Mouse (Mus musculus): ENCODE data around the gene Ceacam2. TPM values are rescaled to one million over a fixed set of nuclear protein-coding genes. Genes with fewer than 3 reads are reported as not detected.
"Not testable (repeated sequence)": the region's sequence is repeated elsewhere in the genome, so short reads cannot be mapped to it uniquely, and the experiment has no call there.

The Ceacam2 gene
- not detected in 2 replicates for polyA plus RNA-seq (2014; fragmentation: Nextera tagmentation; extraction: Ambion mirVana)

GRCm38 (mm10) chr7:25539376-25539907 lies at the start of gene Ceacam2:
Ceacam2 (minus strand) TSS chr7:25539857.
- H3K9me3 ChIP-seq (ENCODE audit: control insufficient read depth, low read length); DNase-seq (ENCODE audit: low spot score); H3K4me3 ChIP-seq (ENCODE audit: low read depth, low read length); ATAC-seq (ENCODE audit: low FRiP score); H3K4me1 ChIP-seq (replicated peaks; ENCODE audit: control insufficient read depth, insufficient read depth, low read length); H3K27ac ChIP-seq (ENCODE audit: low read depth, low read length); H3K27me3 ChIP-seq (ENCODE audit: control insufficient read depth, insufficient read depth, low read length); H3K4me2 ChIP-seq (replicated peaks; ENCODE audit: low read depth, low read length); H3K36me3 ChIP-seq (ENCODE audit: control insufficient read depth, insufficient read depth, low read length); H3K9ac ChIP-seq (ENCODE audit: low read depth, low read length): not testable (repeated sequence)
- 67% methylated on average over 3 of the region's 3 CpGs for WGBS

- H3K4me1 ChIP-seq (replicated peaks; ENCODE audit: control insufficient read depth, insufficient read depth, low read length) = no peaks in the 10 kb centered on the region
- 83% methylated on average over 9 of the region's 9 CpGs for WGBS
- ATAC-seq (ENCODE audit: low FRiP score) = no peak
Measured at GRCm38 (mm10) chr7:25585351-25586204, 45.9 kb upstream of the Ceacam2 start.

GRCm38 (mm10) chr7:25584651-25585050 lies 45.0 kb upstream of the Ceacam2 start:
- Histone ChIP-seq H3K36me3 (ENCODE audit: control insufficient read depth, insufficient read depth, low read length) (no peaks in the 10 kb centered on the region), H3K4me2 (replicated peaks; ENCODE audit: low read depth, low read length) (no peak overlapping the region), H3K27ac (ENCODE audit: low read depth, low read length) (no peak overlapping the region), H3K9me3 (ENCODE audit: control insufficient read depth, low read length) (no peaks in the 10 kb centered on the region), H3K9ac (ENCODE audit: low read depth, low read length) (no peak overlapping the region), H3K4me3 (ENCODE audit: low read depth, low read length) (no peak overlapping the region), H3K27me3 (ENCODE audit: control insufficient read depth, insufficient read depth, low read length) (no peaks in the 10 kb centered on the region), H3K4me1 (replicated peaks; ENCODE audit: control insufficient read depth, insufficient read depth, low read length) (no peaks in the 10 kb centered on the region)
- ATAC-seq (ENCODE audit: low FRiP score) (no peak), DNase-seq (ENCODE audit: low spot score) (no peak)
- 87% methylated on average over 5 of the region's 5 CpGs for WGBS

More at GRCm38 (mm10) chr7:25585351-25586204, 45.9 kb upstream of the Ceacam2 start:
- Histone ChIP-seq H3K36me3 (ENCODE audit: control insufficient read depth, insufficient read depth, low read length) (no peaks in the 10 kb centered on the region), H3K9ac (ENCODE audit: low read depth, low read length) (no peak overlapping the region), H3K27ac (ENCODE audit: low read depth, low read length) (no peak overlapping the region), H3K4me3 (ENCODE audit: low read depth, low read length) (no peak overlapping the region), H3K27me3 (ENCODE audit: control insufficient read depth, insufficient read depth, low read length) (no peaks in the 10 kb centered on the region), H3K4me2 (replicated peaks; ENCODE audit: low read depth, low read length) (no peak overlapping the region), H3K9me3 (ENCODE audit: control insufficient read depth, low read length) (no peaks in the 10 kb centered on the region)
- DNase-seq (ENCODE audit: low spot score) = no peak

- no peak for DNase-seq (ENCODE audit: low spot score)
- no peak for ATAC-seq (ENCODE audit: low FRiP score)
- H3K27me3 ChIP-seq (ENCODE audit: control insufficient read depth, insufficient read depth, low read length) = no peaks in the 10 kb centered on the region
- no peaks in the 10 kb centered on the region for H3K9me3 ChIP-seq (ENCODE audit: control insufficient read depth, low read length)
- H3K4me1 ChIP-seq (replicated peaks; ENCODE audit: control insufficient read depth, insufficient read depth, low read length) = no peaks in the 10 kb centered on the region
- no peak overlapping the region for H3K4me2 ChIP-seq (replicated peaks; ENCODE audit: low read depth, low read length)
- WGBS = 87% methylated on average over 15 of the region's 15 CpGs
- no peak overlapping the region for H3K27ac ChIP-seq (ENCODE audit: low read depth, low read length)
- H3K36me3 ChIP-seq (ENCODE audit: control insufficient read depth, insufficient read depth, low read length) = no peaks in the 10 kb centered on the region
- no peak overlapping the region for H3K9ac ChIP-seq (ENCODE audit: low read depth, low read length)
- no peak overlapping the region for H3K4me3 ChIP-seq (ENCODE audit: low read depth, low read length)
Measured at GRCm38 (mm10) chr7:25582301-25582810, 42.7 kb upstream of the Ceacam2 start.

GRCm38 (mm10) chr7:25579441-25579840 lies 39.8 kb upstream of the Ceacam2 start:
- H3K27ac ChIP-seq (ENCODE audit: low read depth, low read length) = no peak overlapping the region
- no peak overlapping the region for H3K4me2 ChIP-seq (replicated peaks; ENCODE audit: low read depth, low read length)
- no peaks in the 10 kb centered on the region for H3K9me3 ChIP-seq (ENCODE audit: control insufficient read depth, low read length)
- 93% methylated on average over 10 of the region's 10 CpGs for WGBS
- H3K4me1 ChIP-seq (replicated peaks; ENCODE audit: control insufficient read depth, insufficient read depth, low read length) = no peaks in the 10 kb centered on the region
- H3K36me3 ChIP-seq (ENCODE audit: control insufficient read depth, insufficient read depth, low read length) = no peaks in the 10 kb centered on the region
- DNase-seq (ENCODE audit: low spot score) = no peak
- no peak overlapping the region for H3K9ac ChIP-seq (ENCODE audit: low read depth, low read length)
- no peaks in the 10 kb centered on the region for H3K27me3 ChIP-seq (ENCODE audit: control insufficient read depth, insufficient read depth, low read length)
- no peak overlapping the region for H3K4me3 ChIP-seq (ENCODE audit: low read depth, low read length)
- ATAC-seq (ENCODE audit: low FRiP score) = no peak

- H3K4me2 ChIP-seq (replicated peaks; ENCODE audit: low read depth, low read length); H3K9me3 ChIP-seq (ENCODE audit: control insufficient read depth, low read length); H3K4me1 ChIP-seq (replicated peaks; ENCODE audit: control insufficient read depth, insufficient read depth, low read length); H3K4me3 ChIP-seq (ENCODE audit: low read depth, low read length); H3K27me3 ChIP-seq (ENCODE audit: control insufficient read depth, insufficient read depth, low read length); DNase-seq (ENCODE audit: low spot score); H3K27ac ChIP-seq (ENCODE audit: low read depth, low read length); ATAC-seq (ENCODE audit: low FRiP score); H3K36me3 ChIP-seq (ENCODE audit: control insufficient read depth, insufficient read depth, low read length); H3K9ac ChIP-seq (ENCODE audit: low read depth, low read length): not testable (repeated sequence)
- 77% methylated on average over 12 of the region's 14 CpGs for WGBS
Measured at GRCm38 (mm10) chr7:25576793-25577437, 37.3 kb upstream of the Ceacam2 start.

GRCm38 (mm10) chr7:25576308-25576707 lies 36.7 kb upstream of the Ceacam2 start:
- not testable (repeated sequence) for H3K9me3 ChIP-seq (ENCODE audit: control insufficient read depth, low read length); H3K27me3 ChIP-seq (ENCODE audit: control insufficient read depth, insufficient read depth, low read length); H3K27ac ChIP-seq (ENCODE audit: low read depth, low read length); H3K4me2 ChIP-seq (replicated peaks; ENCODE audit: low read depth, low read length); H3K4me1 ChIP-seq (replicated peaks; ENCODE audit: control insufficient read depth, insufficient read depth, low read length); ATAC-seq (ENCODE audit: low FRiP score); DNase-seq (ENCODE audit: low spot score); H3K9ac ChIP-seq (ENCODE audit: low read depth, low read length); H3K36me3 ChIP-seq (ENCODE audit: control insufficient read depth, insufficient read depth, low read length); H3K4me3 ChIP-seq (ENCODE audit: low read depth, low read length)
- 48% methylated on average over 6 of the region's 6 CpGs for WGBS

- no peaks in the 10 kb centered on the region for H3K4me1 ChIP-seq (replicated peaks; ENCODE audit: control insufficient read depth, insufficient read depth, low read length)
- no peak overlapping the region for H3K4me3 ChIP-seq (ENCODE audit: low read depth, low read length)
- WGBS = 15% methylated on average over 8 of the region's 8 CpGs
- DNase-seq (ENCODE audit: low spot score) (no peak), ATAC-seq (ENCODE audit: low FRiP score) (no peak)
- no peak overlapping the region for H3K4me2 ChIP-seq (replicated peaks; ENCODE audit: low read depth, low read length)
- no peak overlapping the region for H3K9ac ChIP-seq (ENCODE audit: low read depth, low read length)
- no peaks in the 10 kb centered on the region for H3K36me3 ChIP-seq (ENCODE audit: control insufficient read depth, insufficient read depth, low read length)
- H3K27me3 ChIP-seq (ENCODE audit: control insufficient read depth, insufficient read depth, low read length) = no peaks in the 10 kb centered on the region
- H3K9me3 ChIP-seq (ENCODE audit: control insufficient read depth, low read length) = no peaks in the 10 kb centered on the region
- H3K27ac ChIP-seq (ENCODE audit: low read depth, low read length) = no peak overlapping the region
Measured at GRCm38 (mm10) chr7:25575870-25576269, 36.2 kb upstream of the Ceacam2 start.
